Mouse (Mus musculus): ENCODE results near the gene Rab8b. TPM values are rescaled to one million over a fixed set of nuclear protein-coding genes. Genes with fewer than 3 reads are reported as not detected.
"Not testable (repeated sequence)": the region's sequence is repeated elsewhere in the genome, so short reads cannot be mapped to it uniquely, and the experiment has no call there.

The Rab8b gene
- total and polyA plus RNA-seq, 2 experiments from 2014 or later, result 9.5 to 9.8 TPM

- Histone ChIP-seq H3K4me1 (ENCODE audit: control insufficient read depth, insufficient read depth) (peaks cover 10% of the 10 kb centered on the region), H3K27me3 (ENCODE audit: control insufficient read depth, insufficient read depth, low read length) (no peaks in the 10 kb centered on the region), H3K27ac (ENCODE audit: low read depth) (no peak within 1 kb of the TSS), H3K9ac (replicated peaks; ENCODE audit: low read depth, low read length) (peak within 1 kb of the TSS; percentile 41), H3K36me3 (replicated peaks; ENCODE audit: control insufficient read depth, insufficient read depth, low read length) (no peaks in the 10 kb centered on the region), H3K4me2 (ENCODE audit: low read depth, low read length) (peak within 1 kb of the TSS; percentile 88), H3K4me3 (ENCODE audit: low read depth, low read length) (peak within 1 kb of the TSS; percentile 66), H3K9me3 (replicated peaks; ENCODE audit: control insufficient read depth, low read length) (no peaks in the 10 kb centered on the region)
- peak; percentile 100 for DNase-seq (ENCODE audit: low spot score)
- TF ChIP-seq CTCF (IDR thresholded peaks at IDR 0.05; ENCODE audit: low read depth) (no peak), EP300 (IDR thresholded peaks at IDR 0.05; ENCODE audit: low read depth) (0 out of 2 replicates have a peak, but pooled peaks have one; percentile 42)
- ATAC-seq (ENCODE audit: insufficient read depth, low read depth), result peak; percentile 100
- under 1% methylated on average over 58 of the region's 58 CpGs for WGBS
Measured at GRCm38 (mm10) chr9:66834318-66835096, 85.0 kb downstream of the Rab8b start, which contains the start of gene Aph1c. Aph1c (minus strand) TSS chr9:66834726.

DNA sequence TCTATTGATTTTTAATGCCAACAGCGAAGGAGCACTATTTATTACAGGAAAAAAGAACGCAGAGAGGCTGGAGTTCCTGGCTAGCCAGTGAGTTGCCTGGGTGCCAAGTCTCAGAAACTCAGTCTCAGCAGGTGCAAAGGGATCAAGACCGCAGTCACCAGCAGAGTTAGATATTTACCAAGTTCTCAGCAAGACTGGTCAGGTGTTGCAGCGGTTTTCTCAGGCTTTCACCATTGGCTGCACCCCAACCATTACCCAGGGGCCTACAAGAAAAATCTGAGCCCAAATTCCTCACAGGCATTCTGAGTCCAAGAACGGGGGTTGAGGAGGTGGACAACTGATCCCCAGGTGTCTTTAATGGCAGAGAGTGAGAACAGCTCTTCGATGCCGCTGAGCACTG lies 85.6 kb downstream of the Rab8b start:
- no peak overlapping the region for H3K27ac ChIP-seq (ENCODE audit: low read depth)

DNA sequence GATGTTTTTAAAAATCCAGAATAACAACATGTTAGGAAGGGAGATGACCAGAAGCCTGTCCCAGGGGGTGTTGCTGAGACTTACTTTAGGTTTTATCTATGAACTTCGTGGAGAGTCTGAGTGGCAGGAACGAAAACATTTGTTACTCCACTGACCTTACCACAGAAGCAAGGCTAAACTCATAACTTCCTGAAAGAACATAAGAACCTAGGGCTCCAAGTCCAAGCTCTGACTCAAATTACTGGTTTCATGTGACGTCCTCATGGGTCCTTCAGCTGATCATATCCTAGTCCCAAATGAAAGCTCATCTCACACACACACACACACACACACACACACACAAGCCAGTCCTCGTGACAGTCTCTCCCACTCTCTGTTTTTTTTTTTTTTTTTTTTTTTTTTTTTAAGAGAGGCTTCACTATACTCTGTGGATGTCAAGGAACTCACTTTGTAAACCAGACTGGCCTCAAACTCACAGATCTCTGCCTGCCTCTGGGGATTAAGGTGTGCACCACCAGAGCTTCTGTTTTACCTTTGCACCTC lies 87.0 kb downstream of the Rab8b start:
- no peak overlapping the region for H3K27ac ChIP-seq (ENCODE audit: low read depth)
- ATAC-seq (ENCODE audit: insufficient read depth, low read depth) (no peak), DNase-seq (ENCODE audit: low spot score) (no peak)
- H3K36me3 ChIP-seq (replicated peaks; ENCODE audit: control insufficient read depth, insufficient read depth, low read length), result no peaks in the 10 kb centered on the region
- no peak overlapping the region for H3K4me2 ChIP-seq (ENCODE audit: low read depth, low read length)
- 43% methylated on average over 4 of the region's 4 CpGs for whole genome bisulfite sequencing
- TF ChIP-seq CTCF (IDR thresholded peaks at IDR 0.05; ENCODE audit: low read depth) (no peak), EP300 (IDR thresholded peaks at IDR 0.05; ENCODE audit: low read depth) (no peak)
- H3K4me1 ChIP-seq (ENCODE audit: control insufficient read depth, insufficient read depth), result peaks cover 10% of the 10 kb centered on the region
- no peak overlapping the region for H3K4me3 ChIP-seq (ENCODE audit: low read depth, low read length)
- H3K9ac ChIP-seq (replicated peaks; ENCODE audit: low read depth, low read length), result no peak overlapping the region
- no peaks in the 10 kb centered on the region for H3K9me3 ChIP-seq (replicated peaks; ENCODE audit: control insufficient read depth, low read length)
- no peaks in the 10 kb centered on the region for H3K27me3 ChIP-seq (ENCODE audit: control insufficient read depth, insufficient read depth, low read length)

More for the DNA sequence above, 85.6 kb downstream of the Rab8b start:
- TF ChIP-seq EP300 (IDR thresholded peaks at IDR 0.05; ENCODE audit: low read depth), result no peak
- no peak for TF ChIP-seq CTCF (IDR thresholded peaks at IDR 0.05; ENCODE audit: low read depth)
- peaks cover 10% of the 10 kb centered on the region for H3K4me1 ChIP-seq (ENCODE audit: control insufficient read depth, insufficient read depth)
- DNase-seq (ENCODE audit: low spot score) (no peak), ATAC-seq (ENCODE audit: insufficient read depth, low read depth) (no peak)
- H3K4me3 ChIP-seq (ENCODE audit: low read depth, low read length), result peak overlapping the region; percentile 66
- H3K9me3 ChIP-seq (replicated peaks; ENCODE audit: control insufficient read depth, low read length), result no peaks in the 10 kb centered on the region
- H3K36me3 ChIP-seq (replicated peaks; ENCODE audit: control insufficient read depth, insufficient read depth, low read length), result no peaks in the 10 kb centered on the region
- H3K9ac ChIP-seq (replicated peaks; ENCODE audit: low read depth, low read length), result no peak overlapping the region
- H3K27me3 ChIP-seq (ENCODE audit: control insufficient read depth, insufficient read depth, low read length), result no peaks in the 10 kb centered on the region
- 36% methylated on average over 7 of the region's 7 CpGs for WGBS
- peak overlapping the region; percentile 88 for H3K4me2 ChIP-seq (ENCODE audit: low read depth, low read length)

DNA sequence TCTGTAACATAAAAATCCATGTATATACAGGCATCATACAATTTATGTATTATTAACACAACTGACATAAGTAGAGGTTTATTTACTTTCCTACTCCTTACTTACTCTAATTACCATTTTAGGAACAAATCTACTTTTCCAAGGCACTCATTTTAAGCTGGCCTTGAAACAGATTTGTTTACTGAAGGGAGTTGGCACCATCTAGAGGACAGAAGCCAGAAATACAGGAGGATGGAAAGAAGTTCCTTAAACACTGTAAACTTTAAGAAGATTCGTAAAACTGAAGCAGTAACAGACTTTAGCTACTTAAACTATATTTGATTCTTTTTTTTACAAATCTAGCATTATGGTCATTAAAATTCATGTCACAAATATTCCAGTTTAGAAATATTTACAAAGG lies 93.5 kb downstream of the Rab8b start:
- H3K27ac ChIP-seq (ENCODE audit: low read depth), result no peak overlapping the region
- no peaks in the 10 kb centered on the region for H3K4me1 ChIP-seq (ENCODE audit: control insufficient read depth, insufficient read depth)
- ATAC-seq (ENCODE audit: insufficient read depth, low read depth), result no peak
- H3K36me3 ChIP-seq (replicated peaks; ENCODE audit: control insufficient read depth, insufficient read depth, low read length), result no peaks in the 10 kb centered on the region
- no peak overlapping the region for H3K4me3 ChIP-seq (ENCODE audit: low read depth, low read length)
- no peaks in the 10 kb centered on the region for H3K27me3 ChIP-seq (ENCODE audit: control insufficient read depth, insufficient read depth, low read length)
- peak; percentile 74 for DNase-seq (ENCODE audit: low spot score)
- 45% methylated on average over 1 of the region's 1 CpGs for WGBS
- no peak overlapping the region for H3K4me2 ChIP-seq (ENCODE audit: low read depth, low read length)
- H3K9me3 ChIP-seq (replicated peaks; ENCODE audit: control insufficient read depth, low read length), result no peaks in the 10 kb centered on the region
- TF ChIP-seq CTCF (IDR thresholded peaks at IDR 0.05; ENCODE audit: low read depth), result peak; percentile 86
- no peak for TF ChIP-seq EP300 (IDR thresholded peaks at IDR 0.05; ENCODE audit: low read depth)
- no peak overlapping the region for H3K9ac ChIP-seq (replicated peaks; ENCODE audit: low read depth, low read length)

GRCm38 (mm10) chr9:66822255-66822654 lies 97.2 kb downstream of the Rab8b start:
- not testable (repeated sequence) for ATAC-seq (ENCODE audit: insufficient read depth, low read depth)

More at GRCm38 (mm10) chr9:66822255-66822654, 97.2 kb downstream of the Rab8b start:
- not testable (repeated sequence) for H3K4me1 ChIP-seq (ENCODE audit: control insufficient read depth, insufficient read depth); H3K9me3 ChIP-seq (replicated peaks; ENCODE audit: control insufficient read depth, low read length); H3K4me2 ChIP-seq (ENCODE audit: low read depth, low read length); H3K36me3 ChIP-seq (replicated peaks; ENCODE audit: control insufficient read depth, insufficient read depth, low read length); H3K27me3 ChIP-seq (ENCODE audit: control insufficient read depth, insufficient read depth, low read length); H3K27ac ChIP-seq (ENCODE audit: low read depth); H3K4me3 ChIP-seq (ENCODE audit: low read depth, low read length); DNase-seq (ENCODE audit: low spot score); H3K9ac ChIP-seq (replicated peaks; ENCODE audit: low read depth, low read length)
- WGBS, result no CpG with 5 or more reads among the region's 5 CpGs

Data from heart, postnatal 0 days (tissue).